Comparison of ENCODE assay signal across 9 mouse cellular contexts in the genomic region with DNA sequence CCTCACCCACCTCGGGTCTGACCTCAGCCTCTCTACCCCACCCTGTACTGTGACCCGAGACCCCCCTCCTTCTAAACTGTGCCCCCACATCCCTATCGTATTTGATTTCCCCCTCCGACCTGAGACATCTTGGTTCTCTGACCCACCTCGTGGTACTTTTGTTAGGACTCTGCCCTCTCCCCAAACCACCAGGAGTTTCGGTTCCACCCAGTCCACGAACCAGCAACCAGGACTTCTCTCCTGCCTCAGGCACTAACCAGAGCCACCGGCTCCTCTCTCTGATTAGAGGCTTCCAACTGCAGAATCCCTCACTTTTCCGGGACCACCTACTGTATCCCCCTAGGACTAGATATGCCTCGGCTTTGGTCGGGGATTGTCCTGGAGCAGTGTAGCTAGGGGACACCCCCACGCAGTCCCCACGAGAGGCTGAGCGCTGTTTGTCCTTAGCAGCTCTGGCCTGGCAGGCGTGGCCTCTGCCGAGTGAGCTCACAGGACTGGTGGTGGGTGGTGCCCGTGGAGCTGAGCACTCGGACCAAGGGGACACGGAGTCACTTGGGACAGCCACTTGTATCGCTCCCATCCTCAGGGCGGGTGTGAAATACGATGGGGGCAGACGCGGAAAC. TPM values are rescaled to one million over a fixed set of nuclear protein-coding genes. Genes with fewer than 3 reads are reported as not detected.
A peak's percentile ranks its signal among the peaks of the same experiment; 100 is the strongest.
DNase-seq lines count a peak whose midpoint lies in the region; ATAC-seq and TF ChIP-seq lines count a peak whose summit lies in the region.
"Had no signal": no experiment of that assay in that cellular context is flagged by ENCODE, and none has a peak within 500 bp of the region (broad histone marks: within the 10 kb centered on the region; RNA-seq: fewer than 3 reads in every experiment).

No protein-coding gene starts in this region.

- H3K9ac ChIP-seq in heart, embryonic 13.5 days = peak overlapping the region; percentile 64
- no peak overlapping the region for H3K9ac ChIP-seq in limb, embryonic 14.5 days (ENCODE audit: low read depth, low read length, severe bottlenecking)
- no peak overlapping the region for H3K9ac ChIP-seq in neural tube, embryonic 12.5 days
- H3K9ac ChIP-seq: liver, embryonic 14.5 days had no signal

- H3K4me3 ChIP-seq in layer of hippocampus, adult 2 months = peak overlapping the region; percentile 41
- peak overlapping the region; percentile 45 for H3K4me3 ChIP-seq in heart, embryonic 13.5 days
- peak overlapping the region; percentile 29 for H3K4me3 ChIP-seq in limb, embryonic 14.5 days (replicated peaks; ENCODE audit: low read length)
- H3K4me3 ChIP-seq in neural tube, embryonic 12.5 days = 0 out of 2 replicates have a peak overlapping the region, but pooled peaks have one; percentile 22

- peaks cover 83% of the 10 kb centered on the region for H3K27me3 ChIP-seq in heart, embryonic 13.5 days (replicated peaks)
- H3K27me3 ChIP-seq in limb, embryonic 14.5 days (ENCODE audit: control insufficient read depth, insufficient read depth, low read length) = peaks cover 75% of the 10 kb centered on the region
- peaks cover 75% of the 10 kb centered on the region for H3K27me3 ChIP-seq in neural tube, embryonic 12.5 days (replicated peaks)

- no peak for ATAC-seq in heart, embryonic 13.5 days (ENCODE audit: extremely low read depth, insufficient number of reproducible peaks, low FRiP score, low TSS enrichment)
- no peak for ATAC-seq in limb, embryonic 14.5 days (ENCODE audit: low FRiP score, low read depth)
- no peak; the same call in 1 of the 2 replicates for ATAC-seq in neural tube, embryonic 12.5 days (ENCODE audit: low FRiP score, low read depth)

- H3K4me1 ChIP-seq in heart, embryonic 13.5 days = peaks cover 40% of the 10 kb centered on the region
- H3K4me1 ChIP-seq in limb, embryonic 14.5 days (ENCODE audit: control insufficient read depth, insufficient read depth, low read length) = peaks cover 5% of the 10 kb centered on the region; the same call in 1 of the 2 replicates
- peaks cover 28% of the 10 kb centered on the region for H3K4me1 ChIP-seq in neural tube, embryonic 12.5 days

- no peak for TF ChIP-seq CTCF in layer of hippocampus, adult 2 months (conservative IDR thresholded peaks at IDR 0.05)

- H3K9me3 ChIP-seq in heart, embryonic 13.5 days = no peaks in the 10 kb centered on the region
- no peaks in the 10 kb centered on the region for H3K9me3 ChIP-seq in limb, embryonic 14.5 days (ENCODE audit: control insufficient read depth, low read length)
- H3K9me3 ChIP-seq in neural tube, embryonic 12.5 days = no peaks in the 10 kb centered on the region

- no peak overlapping the region for H3K27ac ChIP-seq in layer of hippocampus, adult 2 months
- H3K27ac ChIP-seq in heart, embryonic 13.5 days (replicated peaks) = no peak overlapping the region
- H3K27ac ChIP-seq in limb, embryonic 14.5 days (replicated peaks; ENCODE audit: low read depth, low read length) = no peak overlapping the region
- H3K27ac ChIP-seq in neural tube, embryonic 12.5 days = no peak overlapping the region
- H3K27ac ChIP-seq: liver, embryonic 14.5 days had no signal

- no peak for TF ChIP-seq POLR2A in limb, embryonic 14.5 days (IDR thresholded peaks at IDR 0.05; ENCODE audit: borderline replicate concordance, extremely low read depth, insufficient read depth, insufficient read length)

- peaks cover 17% of the 10 kb centered on the region for H3K36me3 ChIP-seq in heart, embryonic 13.5 days
- peaks cover 10% of the 10 kb centered on the region for H3K36me3 ChIP-seq in limb, embryonic 14.5 days (ENCODE audit: control insufficient read depth, insufficient read depth, low read length)
- peaks cover 6% of the 10 kb centered on the region for H3K36me3 ChIP-seq in neural tube, embryonic 12.5 days

- peak overlapping the region; percentile 64 for H3K4me2 ChIP-seq in heart, embryonic 13.5 days
- peak overlapping the region; percentile 45 for H3K4me2 ChIP-seq in limb, embryonic 14.5 days (replicated peaks; ENCODE audit: low read depth, low read length, severe bottlenecking)
- H3K4me2 ChIP-seq in neural tube, embryonic 12.5 days (replicated peaks) = peak overlapping the region; percentile 50

- 7% methylated on average over 24 of the region's 24 CpGs for WGBS in heart, embryonic 13.5 days
- 9% methylated on average over 24 of the region's 24 CpGs for WGBS in limb, embryonic 14.5 days
- WGBS in neural tube, embryonic 12.5 days = 9% methylated on average over 24 of the region's 24 CpGs

- no peak for DNase-seq in layer of hippocampus, adult 2 months (ENCODE audit: low spot score in 2 of 2)
- DNase-seq in layer of hippocampus, adult 9-10 months (ENCODE audit: low spot score) = no peak
- no peak for DNase-seq in limb, embryonic 14.5 days (ENCODE audit: low spot score)
- DNase-seq in embryo, embryonic 9.5 days (ENCODE audit: extremely low spot score) = no peak
- DNase-seq in spleen, postnatal 36 days (ENCODE audit: low spot score in 2 of 2) = no peak
- no peak for DNase-seq in thymus, postnatal 10 days (ENCODE audit: low spot score in 2 of 2)

RNA-seq across cellular contexts. Expression of gene Cilp2, which starts 0.9 kb away (rescaled TPM):
- under 1 TPM; 0.69 to 0.72 TPM for total RNA-seq in layer of hippocampus, adult 2 months (2021)
- polyA plus RNA-seq in heart, embryonic 13.5 days (2015; fragmentation: Nextera tagmentation; extraction: Ambion mirVana) = 0.55 and 0.56 TPM in 2 replicates
- 2.6 and 3.6 TPM in 2 replicates for polyA plus RNA-seq in limb, embryonic 14.5 days (2012; rRNA removed)
- polyA plus RNA-seq in limb, embryonic 14.5 days (2014; fragmentation: Nextera tagmentation; extraction: Ambion mirVana) = 1.5 and 1.9 TPM in 2 replicates
- polyA plus RNA-seq in neural tube, embryonic 12.5 days (2016; fragmentation: Nextera tagmentation; extraction: Ambion mirVana) = 1.4 TPM in 2 replicates

RNA-seq across cellular contexts. Expression of gene Tssk6, which starts 13.6 kb away (rescaled TPM):
- under 1 TPM in 1 of 2 experiments, not detected in 1; 0.64 TPM for total RNA-seq in layer of hippocampus, adult 2 months (2021)
- polyA plus RNA-seq in heart, embryonic 13.5 days (2015; fragmentation: Nextera tagmentation; extraction: Ambion mirVana) = 1.9 and 2.2 TPM in 2 replicates
- polyA plus RNA-seq in limb, embryonic 14.5 days (2012; rRNA removed) = 0.84 and 1.2 TPM in 2 replicates
- 4.1 TPM in 2 replicates for polyA plus RNA-seq in limb, embryonic 14.5 days (2014; fragmentation: Nextera tagmentation; extraction: Ambion mirVana)
- 4.1 and 4.3 TPM in 2 replicates for polyA plus RNA-seq in neural tube, embryonic 12.5 days (2016; fragmentation: Nextera tagmentation; extraction: Ambion mirVana)

RNA-seq across cellular contexts. Expression of gene Ndufa13, which starts 14.0 kb away (rescaled TPM):
- total RNA-seq in layer of hippocampus, adult 2 months (2021) = 100 to 1,000 TPM; 154 to 157 TPM
- 304 and 343 TPM in 2 replicates for polyA plus RNA-seq in heart, embryonic 13.5 days (2015; fragmentation: Nextera tagmentation; extraction: Ambion mirVana)
- 85.3 and 97.4 TPM in 2 replicates for polyA plus RNA-seq in limb, embryonic 14.5 days (2012; rRNA removed)
- 187 and 190 TPM in 2 replicates for polyA plus RNA-seq in limb, embryonic 14.5 days (2014; fragmentation: Nextera tagmentation; extraction: Ambion mirVana)
- 162 and 171 TPM in 2 replicates for polyA plus RNA-seq in neural tube, embryonic 12.5 days (2016; fragmentation: Nextera tagmentation; extraction: Ambion mirVana)

RNA-seq across cellular contexts. Expression of gene Yjefn3, which starts 14.2 kb away (rescaled TPM):
- 10 to 100 TPM; 29.3 to 32.5 TPM for total RNA-seq in layer of hippocampus, adult 2 months (2021)
- 8.1 and 8.2 TPM in 2 replicates for polyA plus RNA-seq in heart, embryonic 13.5 days (2015; fragmentation: Nextera tagmentation; extraction: Ambion mirVana)
- polyA plus RNA-seq in limb, embryonic 14.5 days (2012; rRNA removed) = 5.4 and 8.6 TPM in 2 replicates
- polyA plus RNA-seq in limb, embryonic 14.5 days (2014; fragmentation: Nextera tagmentation; extraction: Ambion mirVana) = 4.2 and 5.5 TPM in 2 replicates
- 8.4 and 9.8 TPM in 2 replicates for polyA plus RNA-seq in neural tube, embryonic 12.5 days (2016; fragmentation: Nextera tagmentation; extraction: Ambion mirVana)

RNA-seq across cellular contexts. Expression of gene Pbx4, which starts 56.1 kb away (rescaled TPM):
- 10 to 100 TPM; 15.1 to 18.3 TPM for total RNA-seq in layer of hippocampus, adult 2 months (2021)
- 2.4 and 3.9 TPM in 2 replicates for polyA plus RNA-seq in heart, embryonic 13.5 days (2015; fragmentation: Nextera tagmentation; extraction: Ambion mirVana)
- polyA plus RNA-seq in limb, embryonic 14.5 days (2012; rRNA removed) = 6.3 and 6.6 TPM in 2 replicates
- 5.2 and 6.8 TPM in 2 replicates for polyA plus RNA-seq in limb, embryonic 14.5 days (2014; fragmentation: Nextera tagmentation; extraction: Ambion mirVana)
- 41.6 and 46.8 TPM in 2 replicates for polyA plus RNA-seq in neural tube, embryonic 12.5 days (2016; fragmentation: Nextera tagmentation; extraction: Ambion mirVana)
